Mouse (Mus musculus) megakaryocyte, adult 5-6 weeks (primary cell): ENCODE data around the gene Igsf23. TPM values are rescaled to one million over a fixed set of nuclear protein-coding genes. Genes with fewer than 3 reads are reported as not detected.

Experiments used
- ATAC-seq: 2 replicates; pipeline ENCODE4 v1.8.0; 2016; ENCODE audit warnings: mild to moderate bottlenecking, inconsistent platforms; ENCODE audit not compliant: poor library complexity, severe bottlenecking
- total RNA-seq, 2 experiments: library from RNA; stranded (forward) in 1 of 2; stranded (reverse) in 1 of 2; fragments of 153-499, 151-499 nt in 1 of 2; fragments of 221-1000, 200-1000 nt in 1 of 2; gene quantifications; 2 replicates each; pipeline versions ENCODE4 v1.2.3 to v1.2.4; 2015 to 2017

Igsf23 gene
- total RNA-seq, 2 experiments from 2014 or later: 0.11 to 0.31 TPM

DNA sequence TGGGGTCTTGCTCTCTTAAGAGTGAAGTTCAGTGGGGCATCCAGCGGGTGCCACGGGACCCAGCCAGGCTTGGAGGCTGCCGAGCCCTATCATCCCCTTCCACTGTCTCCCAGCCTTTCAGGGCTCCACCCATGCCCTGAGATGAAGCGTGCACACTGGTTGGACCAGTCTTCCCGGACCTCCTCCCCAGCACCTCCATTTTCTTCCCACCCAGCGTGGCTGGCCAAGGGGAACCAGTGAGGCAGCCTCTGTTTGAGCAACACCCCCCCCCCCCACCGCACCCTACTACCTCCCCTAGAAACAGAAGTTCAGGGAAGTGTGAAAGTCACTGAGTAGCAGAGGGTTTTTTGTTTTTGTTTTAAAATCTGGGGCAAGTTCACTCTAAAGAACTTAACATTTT lies 62.7 kb downstream of the Igsf23 start, which contains the start of gene Ceacam19:
Gene Ceacam19, minus strand, starts transcription at position 117 of the 400 bp plus-strand sequence.
- peak; percentile 49; the same call in 1 of the 2 replicates for ATAC-seq

Other genes with a start within 250 kb of the Igsf23 start
- gene Tomm40, start 235.3 kb downstream of the Igsf23 start, total RNA-seq (2015): 17.0 and 19.6 TPM in 2 replicates
- gene Tomm40, start 235.3 kb downstream of the Igsf23 start, total RNA-seq (2017): 8.6 and 12.6 TPM in 2 replicates
- gene Nectin2, start 200.3 kb downstream of the Igsf23 start, total RNA-seq (2015): 0.51 and 0.78 TPM in 2 replicates
- 0.37 and 0.66 TPM in 2 replicates for gene Nectin2, start 200.3 kb downstream of the Igsf23 start, total RNA-seq (2017)
- not detected in 2 replicates for gene Bcam, start 179.7 kb downstream of the Igsf23 start, total RNA-seq (2015)
- 0.29 TPM in 1 of 2 replicates, not detected in the other for gene Bcam, start 179.7 kb downstream of the Igsf23 start, total RNA-seq (2017)
- gene Cblc, start 153.9 kb downstream of the Igsf23 start, total RNA-seq (2015): not detected in 2 replicates
- not detected in 2 replicates for gene Cblc, start 153.9 kb downstream of the Igsf23 start, total RNA-seq (2017)
- 29.2 and 39.1 TPM in 2 replicates for gene Bcl3, start 128.0 kb downstream of the Igsf23 start, total RNA-seq (2015)
- gene Bcl3, start 128.0 kb downstream of the Igsf23 start, total RNA-seq (2017): 9.7 and 17.1 TPM in 2 replicates
- gene Gm19345, start 98.8 kb downstream of the Igsf23 start, total RNA-seq (2015): not detected in 2 replicates
- not detected in 2 replicates for gene Gm19345, start 98.8 kb downstream of the Igsf23 start, total RNA-seq (2017)
- gene Ceacam16, start 89.5 kb downstream of the Igsf23 start, total RNA-seq (2015): 0.47 and 0.75 TPM in 2 replicates
- 0.18 and 0.28 TPM in 2 replicates for gene Ceacam16, start 89.5 kb downstream of the Igsf23 start, total RNA-seq (2017)
- gene Ceacam19, start 62.8 kb downstream of the Igsf23 start, total RNA-seq (2015): 1.2 and 1.3 TPM in 2 replicates
- gene Ceacam19, start 62.8 kb downstream of the Igsf23 start, total RNA-seq (2017): 1.6 and 2.4 TPM in 2 replicates
- gene Pvr, start 29.6 kb downstream of the Igsf23 start, total RNA-seq (2015): 7.8 TPM in 2 replicates
- gene Pvr, start 29.6 kb downstream of the Igsf23 start, total RNA-seq (2017): 7.6 TPM in 2 replicates
- not detected in 2 replicates for gene Ceacam20, start 14.7 kb upstream of the Igsf23 start, total RNA-seq (2015)
- gene Ceacam20, start 14.7 kb upstream of the Igsf23 start, total RNA-seq (2017): not detected in 2 replicates
- not detected in 2 replicates for gene Nlrp9b, start 40.7 kb upstream of the Igsf23 start, total RNA-seq (2015)
- not detected in 2 replicates for gene Nlrp9b, start 40.7 kb upstream of the Igsf23 start, total RNA-seq (2017)
- gene Vmn1r91, start 148.9 kb upstream of the Igsf23 start, total RNA-seq (2015): not detected in 2 replicates
- not detected in 2 replicates for gene Vmn1r91, start 148.9 kb upstream of the Igsf23 start, total RNA-seq (2017)
- gene Gm16442, start 171.8 kb upstream of the Igsf23 start, total RNA-seq (2015): not detected in 2 replicates
- not detected in 2 replicates for gene Gm16442, start 171.8 kb upstream of the Igsf23 start, total RNA-seq (2017)
- gene Vmn1r93, start 188.3 kb upstream of the Igsf23 start, total RNA-seq (2015): not detected in 2 replicates
- not detected in 2 replicates for gene Vmn1r93, start 188.3 kb upstream of the Igsf23 start, total RNA-seq (2017)
- gene Vmn1r94, start 217.6 kb upstream of the Igsf23 start, total RNA-seq (2015): not detected in 2 replicates
- not detected in 2 replicates for gene Vmn1r94, start 217.6 kb upstream of the Igsf23 start, total RNA-seq (2017)
- gene Vmn1r95, start 243.0 kb upstream of the Igsf23 start, total RNA-seq (2015): not detected in 2 replicates
- not detected in 2 replicates for gene Vmn1r95, start 243.0 kb upstream of the Igsf23 start, total RNA-seq (2017)